Mouse (Mus musculus): ENCODE measurements at regions not wholly inside any gene's neighbourhood (a gene's known extent, or its start where the extent isn't known, plus 50 kb on each side); places are given as distances from the start of the nearest gene placed in this dataset.

GRCm38 (mm10) chr13:4935940-4936339 lies 327.0 kb upstream of the Akr1e1 start:
- no peak for TF ChIP-seq GATA4 (IDR thresholded peaks at IDR 0.05; ENCODE audit: insufficient replicate concordance, low read length)

- TF ChIP-seq GATA4 (IDR thresholded peaks at IDR 0.05; ENCODE audit: insufficient replicate concordance, low read length): no peak
Measured at GRCm38 (mm10) chr13:4939849-4940248, 330.9 kb upstream of the Akr1e1 start.

GRCm38 (mm10) chr13:4943046-4943445 lies 334.1 kb upstream of the Akr1e1 start:
- no peak for TF ChIP-seq GATA4 (IDR thresholded peaks at IDR 0.05; ENCODE audit: insufficient replicate concordance, low read length)

GRCm38 (mm10) chr13:4955384-4955783 lies 346.4 kb upstream of the Akr1e1 start:
- TF ChIP-seq GATA4 (IDR thresholded peaks at IDR 0.05; ENCODE audit: insufficient replicate concordance, low read length): no peak

GRCm38 (mm10) chr13:4964824-4965223 lies 355.9 kb upstream of the Akr1e1 start:
- TF ChIP-seq GATA4 (IDR thresholded peaks at IDR 0.05; ENCODE audit: insufficient replicate concordance, low read length): no peak

GRCm38 (mm10) chr13:4970081-4970892 lies 361.3 kb upstream of the Akr1e1 start:
- TF ChIP-seq GATA4 (IDR thresholded peaks at IDR 0.05; ENCODE audit: insufficient replicate concordance, low read length): no peak

GRCm38 (mm10) chr13:4971472-4972067 lies 362.6 kb upstream of the Akr1e1 start:
- no peak for TF ChIP-seq GATA4 (IDR thresholded peaks at IDR 0.05; ENCODE audit: insufficient replicate concordance, low read length)

GRCm38 (mm10) chr13:4992876-4993275 lies 383.9 kb upstream of the Akr1e1 start:
- no peak for TF ChIP-seq GATA4 (IDR thresholded peaks at IDR 0.05; ENCODE audit: insufficient replicate concordance, low read length)

GRCm38 (mm10) chr13:5008296-5008695 lies 399.3 kb upstream of the Akr1e1 start:
- no peak for TF ChIP-seq GATA4 (IDR thresholded peaks at IDR 0.05; ENCODE audit: insufficient replicate concordance, low read length)

- no peak for TF ChIP-seq GATA4 (IDR thresholded peaks at IDR 0.05; ENCODE audit: insufficient replicate concordance, low read length)
Measured at GRCm38 (mm10) chr13:5022439-5022838, 413.5 kb upstream of the Akr1e1 start.

- no peak for TF ChIP-seq GATA4 (IDR thresholded peaks at IDR 0.05; ENCODE audit: insufficient replicate concordance, low read length)
Measured at GRCm38 (mm10) chr13:5059859-5060258, 450.9 kb upstream of the Akr1e1 start.

GRCm38 (mm10) chr13:5060462-5060861 lies 451.5 kb upstream of the Akr1e1 start:
- no peak for TF ChIP-seq GATA4 (IDR thresholded peaks at IDR 0.05; ENCODE audit: insufficient replicate concordance, low read length)

- no peak for TF ChIP-seq GATA4 (IDR thresholded peaks at IDR 0.05; ENCODE audit: insufficient replicate concordance, low read length)
Measured at GRCm38 (mm10) chr13:5107454-5107853, 498.5 kb upstream of the Akr1e1 start.

- no peak for TF ChIP-seq GATA4 (IDR thresholded peaks at IDR 0.05; ENCODE audit: insufficient replicate concordance, low read length)
Measured at GRCm38 (mm10) chr13:5154911-5155310, 545.9 kb upstream of the Akr1e1 start.

GRCm38 (mm10) chr13:5159765-5160684 lies 551.1 kb upstream of the Akr1e1 start:
- TF ChIP-seq GATA4 (IDR thresholded peaks at IDR 0.05; ENCODE audit: insufficient replicate concordance, low read length): no peak

Measured in liver, adult (tissue).